Mouse (Mus musculus) neural tube, embryonic 15.5 days (tissue): ENCODE data around the gene Lamp1. TPM values are rescaled to one million over a fixed set of nuclear protein-coding genes. Genes with fewer than 3 reads are reported as not detected.
A peak's percentile ranks its signal among the peaks of the same experiment; 100 is the strongest.

Source experiments
- ATAC-seq: fragments of 200-750 bp; cut with Nextera tagmentation; 2 replicates; pipeline ENCODE4 v1.8.0; 2017; ENCODE audit warnings: mild to moderate bottlenecking, moderate TSS enrichment, moderate library complexity; ENCODE audit not compliant: low FRiP score
- H3K27ac ChIP-seq: fragments of 300-500 bp; sonication (generic); replicated peaks from 2 replicates; pipeline ENCODE4 v1.5.1; 2015; ENCODE audit warnings: mild to moderate bottlenecking, inconsistent platforms
- H3K27me3 ChIP-seq: fragments of 300-500 bp; sonication (generic); replicated peaks from 2 replicates; pipeline ENCODE4 v1.6.1; 2015; ENCODE audit warnings: inconsistent platforms
- H3K36me3 ChIP-seq: fragments of 300-500 bp; sonication (generic); 2 replicates; pipeline ENCODE4 v1.6.1; 2015; ENCODE audit warnings: inconsistent platforms
- H3K4me1 ChIP-seq: fragments of 300-500 bp; sonication (generic); 2 replicates; pipeline ENCODE4 v1.6.1; 2015; ENCODE audit warnings: inconsistent platforms
- H3K4me2 ChIP-seq: fragments of 300-500 bp; sonication (generic); 2 replicates; pipeline ENCODE4 v1.6.1; 2015; ENCODE audit warnings: inconsistent platforms, mild to moderate bottlenecking, moderate library complexity
- H3K4me3 ChIP-seq: fragments of 300-500 bp; sonication (generic); replicated peaks from 2 replicates; pipeline ENCODE4 v1.5.1; 2015; ENCODE audit warnings: mild to moderate bottlenecking, inconsistent platforms
- H3K9ac ChIP-seq: fragments of 300-500 bp; sonication (generic); replicated peaks from 2 replicates; pipeline ENCODE4 v1.6.1; 2015; ENCODE audit warnings: mild to moderate bottlenecking, inconsistent platforms
- H3K9me3 ChIP-seq: fragments of 300-500 bp; sonication (generic); replicated peaks from 2 replicates; pipeline ENCODE4 v1.6.1; 2016; ENCODE audit warnings: inconsistent platforms
- WGBS: fragments of 180-500 bp; shearing (Covaris S2); methylation state at CpG from one replicate; pipeline ENCODE4 v1.1.7; 2015; ENCODE audit warnings: mixed read lengths; 5-methylcytosine and 5-hydroxymethylcytosine counted together
- microRNA counts: library from miRNA; unstranded; fragments of <30 nt; microRNA quantifications from one replicate; lab custom pipeline; 2016
- microRNA-seq: library from miRNA; unstranded; fragments of <30 nt; microRNA quantifications from one replicate; pipeline ENCODE4, GENCODE M21; 2017
- polyA plus RNA-seq: library from polyadenylated mRNA; unstranded; fragments of >200 nt; fragmentation: Nextera tagmentation; extraction: Ambion mirVana; gene quantifications from 2 replicates; pipeline ENCODE4 v1.2.1, GENCODE M21; 2015

Lamp1 gene
- polyA plus RNA-seq, 1 experiment from 2014 or later: 286 TPM

- WGBS: 90% methylated on average over 4 of the region's 4 CpGs
- no peaks in the 10 kb centered on the region for H3K36me3 ChIP-seq
- H3K27ac ChIP-seq: no peak overlapping the region
- peaks cover 5% of the 10 kb centered on the region; the same call in 1 of the 2 replicates for H3K4me1 ChIP-seq
- no peak overlapping the region for H3K9ac ChIP-seq
- no peak overlapping the region for H3K4me3 ChIP-seq
- H3K4me2 ChIP-seq: no peak overlapping the region
- no peak for ATAC-seq
- H3K27me3 ChIP-seq: no peaks in the 10 kb centered on the region
- H3K9me3 ChIP-seq: no peaks in the 10 kb centered on the region
Observed at GRCm38 (mm10) chr8:13218441-13218840, 59.5 kb downstream of the Lamp1 start.

DNA sequence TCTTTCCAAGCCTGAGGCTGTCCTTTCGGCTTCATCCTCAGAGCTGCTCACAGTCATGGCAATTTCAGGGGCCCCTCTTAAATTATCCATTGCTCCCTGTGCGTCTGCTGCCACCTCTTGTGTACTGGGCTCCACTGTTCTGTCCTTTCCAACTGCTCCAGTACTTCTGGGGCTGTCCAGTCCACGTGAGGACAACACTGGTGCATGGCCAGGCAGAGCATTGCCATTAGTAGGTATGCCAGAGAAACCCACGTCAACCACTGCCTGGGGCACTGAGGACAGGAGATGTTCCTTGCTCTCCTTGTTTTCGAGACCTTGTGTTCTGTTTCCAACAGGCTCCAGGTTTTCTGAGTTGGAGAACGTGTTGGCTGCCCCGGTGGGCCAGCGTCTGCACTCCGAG lies 65.5 kb downstream of the Lamp1 start:
- 82% methylated on average over 9 of the region's 9 CpGs for WGBS
- Histone ChIP-seq H3K4me2 (no peak overlapping the region), H3K4me1 (no peaks in the 10 kb centered on the region; the same call in 1 of the 2 replicates), H3K27me3 (no peaks in the 10 kb centered on the region), H3K36me3 (no peaks in the 10 kb centered on the region), H3K9me3 (no peaks in the 10 kb centered on the region), H3K27ac (no peak overlapping the region), H3K4me3 (no peak overlapping the region), H3K9ac (no peak overlapping the region)
- ATAC-seq: no peak

MicroRNAs within 50 kb of the gene (microRNA counts, 519-probe panel; counts per million panel counts)
- 1,987 counts per million, percentile 42 among the panel's probes with 10 or more counts for microRNA mmu-miR-1968 (lab: Ali Mortazavi, UCI)

Small RNA genes lying within 50 kb of the gene (microRNA-seq; reads per million reads assigned to microRNA genes)
- gene Mir1968 (9.9 reads per million, percentile 25 among the genes with 10 or more reads in this experiment), gene Mir7065 (not detected)

Other genes with a start within 250 kb of the Lamp1 start
- not detected in 2 replicates for gene F7, start 133.1 kb upstream of the Lamp1 start, polyA plus RNA-seq
- gene F10, start 121.9 kb upstream of the Lamp1 start, polyA plus RNA-seq: 0.24 TPM in 1 of 2 replicates, not detected in the other
- 0.59 and 0.67 TPM in 2 replicates for gene Proz, start 98.2 kb upstream of the Lamp1 start, polyA plus RNA-seq
- gene Pcid2, start 53.7 kb upstream of the Lamp1 start, polyA plus RNA-seq: 36.4 and 38.0 TPM in 2 replicates
- gene Cul4a, start 53.5 kb upstream of the Lamp1 start, polyA plus RNA-seq: 68.1 and 75.6 TPM in 2 replicates
- 14.4 and 19.0 TPM in 2 replicates for gene Grtp1, start 41.5 kb downstream of the Lamp1 start, polyA plus RNA-seq
- gene Adprhl1, start 95.0 kb downstream of the Lamp1 start, polyA plus RNA-seq: 1.1 and 1.8 TPM in 2 replicates
- gene Dcun1d2, start 129.0 kb downstream of the Lamp1 start, polyA plus RNA-seq: 32.9 and 36.5 TPM in 2 replicates
- gene Tmco3, start 129.0 kb downstream of the Lamp1 start, polyA plus RNA-seq: 50.9 and 54.7 TPM in 2 replicates
- gene Tfdp1, start 179.6 kb downstream of the Lamp1 start, polyA plus RNA-seq: 88.2 and 113 TPM in 2 replicates
- not detected in 2 replicates for gene Atp4b, start 237.7 kb downstream of the Lamp1 start, polyA plus RNA-seq
- gene Grk1, start 245.9 kb downstream of the Lamp1 start, polyA plus RNA-seq: not detected in 2 replicates